Mouse (Mus musculus) olfactory bulb, adult 2 months (tissue): ENCODE measurements around the gene Ttc28.

ENCODE experiments used
- CTCF ChIP-seq: fragments of 200-500 bp; IDR thresholded peaks from 2 replicates; pipeline ENCODE4 v1.5.1; 2012; ENCODE audit warnings: low read depth, mild to moderate bottlenecking, low read length, moderate library complexity; ENCODE audit not compliant: insufficient read depth
- POLR2A ChIP-seq: fragments of 200-500 bp; IDR thresholded peaks from 2 replicates; pipeline ENCODE4 v1.6.1; 2012; ENCODE audit warnings: mild to moderate bottlenecking, low read depth, low read length, moderate library complexity; ENCODE audit not compliant: insufficient read depth

GRCm38 (mm10) chr5:111060246-111060745 lies 180.7 kb downstream of the Ttc28 start:
- TF ChIP-seq POLR2A (no peak), CTCF (no peak)
